ENCODE assay signal across 8 mouse cellular contexts in the genomic region with DNA sequence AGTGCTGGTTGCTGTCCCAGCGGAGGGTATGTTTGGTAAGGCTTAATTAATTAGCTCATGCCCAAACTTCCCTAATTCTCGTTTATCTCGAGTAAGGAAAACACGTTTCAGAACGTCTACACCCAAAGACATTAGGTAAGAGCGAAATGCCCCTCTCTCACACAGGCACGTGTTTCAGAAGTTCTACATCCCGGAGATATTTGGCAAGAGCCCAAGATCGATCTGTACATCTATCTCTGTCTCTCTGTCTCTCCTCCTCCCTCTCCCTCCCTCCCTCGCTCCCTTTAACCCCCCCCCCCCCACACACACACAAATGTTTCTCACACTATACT. TPM values are rescaled to one million over a fixed set of nuclear protein-coding genes. Genes with fewer than 3 reads are reported as not detected.
DNase-seq lines count a peak whose midpoint lies in the region; ATAC-seq and TF ChIP-seq lines count a peak whose summit lies in the region.

No protein-coding gene starts in this region.

- 6% methylated on average over 10 of the region's 10 CpGs for WGBS in hindbrain, embryonic 15.5 days
- WGBS in midbrain, embryonic 16.5 days = 9% methylated on average over 9 of the region's 10 CpGs

- ATAC-seq in hindbrain, embryonic 15.5 days (ENCODE audit: low FRiP score, low read depth) = no peak
- no peak for ATAC-seq in midbrain, embryonic 16.5 days

- H3K9me3 ChIP-seq in hindbrain, embryonic 15.5 days = no peaks in the 10 kb centered on the region
- no peaks in the 10 kb centered on the region for H3K9me3 ChIP-seq in midbrain, embryonic 16.5 days (replicated peaks; ENCODE audit: control insufficient read depth, low read length, poor library complexity, severe bottlenecking)

- H3K9ac ChIP-seq in hindbrain, embryonic 15.5 days = peak overlapping the region; percentile 61
- H3K9ac ChIP-seq in midbrain, embryonic 16.5 days (ENCODE audit: low read depth, low read length) = peak overlapping the region; percentile 60

- peak overlapping the region; percentile 93 for H3K4me2 ChIP-seq in hindbrain, embryonic 15.5 days
- peak overlapping the region; percentile 96 for H3K4me2 ChIP-seq in midbrain, embryonic 16.5 days (ENCODE audit: low read length)

- DNase-seq in layer of hippocampus, adult 2 months (ENCODE audit: low spot score in 2 of 2) = no peak
- DNase-seq in layer of hippocampus, adult 9-11 months = no peak
- DNase-seq in right cerebral cortex, postnatal 14 days = no peak
- DNase-seq in embryo, embryonic 9.5 days (ENCODE audit: extremely low spot score) = no peak
- DNase-seq in left cerebral cortex, adult 18-20 months (ENCODE audit: low spot score in 2 of 2) = no peak

- H3K4me3 ChIP-seq in layer of hippocampus, adult 2 months = peak overlapping the region; percentile 88
- peak overlapping the region; percentile 89 for H3K4me3 ChIP-seq in brown adipose tissue, adult 24 weeks (ENCODE audit: insufficient read depth, low read depth, low read length)
- H3K4me3 ChIP-seq in hindbrain, embryonic 15.5 days = peak overlapping the region; percentile 70
- peak overlapping the region; percentile 66 for H3K4me3 ChIP-seq in midbrain, embryonic 16.5 days (ENCODE audit: low read depth, low read length)

- no peak for TF ChIP-seq CTCF in layer of hippocampus, adult 2 months (conservative IDR thresholded peaks at IDR 0.05)

- peak overlapping the region; percentile 75; the same call in 1 of the 2 replicates for H3K27ac ChIP-seq in layer of hippocampus, adult 2 months
- peak overlapping the region; percentile 54 for H3K27ac ChIP-seq in brown adipose tissue, adult 24 weeks (replicated peaks; ENCODE audit: low read depth, low read length)
- no peak overlapping the region for H3K27ac ChIP-seq in hindbrain, embryonic 15.5 days (replicated peaks)
- no peak overlapping the region for H3K27ac ChIP-seq in midbrain, embryonic 16.5 days (ENCODE audit: low read length)

- no peaks in the 10 kb centered on the region for H3K27me3 ChIP-seq in hindbrain, embryonic 15.5 days
- H3K27me3 ChIP-seq in midbrain, embryonic 16.5 days (ENCODE audit: control insufficient read depth, insufficient read depth, low read depth, low read length) = no peaks in the 10 kb centered on the region

- 0 out of 2 replicates have a peak, but pooled peaks cover 3% of the 10 kb centered on the region for H3K36me3 ChIP-seq in hindbrain, embryonic 15.5 days
- H3K36me3 ChIP-seq in midbrain, embryonic 16.5 days (ENCODE audit: control insufficient read depth, insufficient read depth, low read length) = 0 out of 2 replicates have a peak, but pooled peaks cover 2% of the 10 kb centered on the region

- no peaks in the 10 kb centered on the region; the same call in 1 of the 2 replicates for H3K4me1 ChIP-seq in brown adipose tissue, adult 24 weeks (ENCODE audit: control insufficient read depth, insufficient read depth, insufficient read length, low read length)
- peaks cover 16% of the 10 kb centered on the region for H3K4me1 ChIP-seq in hindbrain, embryonic 15.5 days (replicated peaks)
- peaks cover 16% of the 10 kb centered on the region for H3K4me1 ChIP-seq in midbrain, embryonic 16.5 days (ENCODE audit: control insufficient read depth, insufficient read depth, low read length)

RNA-seq across cellular contexts. Expression of a gene that starts 0.6 kb away (rescaled TPM):
- 10 to 100 TPM; 11.8 to 12.7 TPM for total RNA-seq in layer of hippocampus, adult 2 months (2021)
- 3.5 and 4.6 TPM in 2 replicates for polyA plus RNA-seq in brown adipose tissue, adult 24 weeks (2012; ENCODE audit: insufficient read depth, insufficient read length, missing spikeins)
- polyA plus RNA-seq in hindbrain, embryonic 15.5 days (2015; fragmentation: Nextera tagmentation; extraction: Ambion mirVana) = 8.1 and 8.2 TPM in 2 replicates
- 6.6 and 9.7 TPM in 2 replicates for polyA plus RNA-seq in midbrain, embryonic 16.5 days (2015; fragmentation: Nextera tagmentation; extraction: Ambion mirVana)
- total RNA-seq in left cerebral cortex, adult 18-20 months (2021) = 10 to 100 TPM; 10.7 to 11.9 TPM

RNA-seq across cellular contexts. Expression of a gene that starts 2.1 kb away (rescaled TPM):
- 1 to 10 TPM; 4.9 to 5.0 TPM for total RNA-seq in layer of hippocampus, adult 2 months (2021)
- not detected in 2 replicates for polyA plus RNA-seq in brown adipose tissue, adult 24 weeks (2012; ENCODE audit: insufficient read depth, insufficient read length, missing spikeins)
- 5.5 and 6.0 TPM in 2 replicates for polyA plus RNA-seq in hindbrain, embryonic 15.5 days (2015; fragmentation: Nextera tagmentation; extraction: Ambion mirVana)
- 8.8 and 9.4 TPM in 2 replicates for polyA plus RNA-seq in midbrain, embryonic 16.5 days (2015; fragmentation: Nextera tagmentation; extraction: Ambion mirVana)
- total RNA-seq in left cerebral cortex, adult 18-20 months (2021) = 1 to 10 TPM; 1.6 to 2.0 TPM

RNA-seq across cellular contexts. Expression of a gene that starts 27.5 kb away (rescaled TPM):
- total RNA-seq in layer of hippocampus, adult 2 months (2021) = not detected
- not detected in 2 replicates for polyA plus RNA-seq in brown adipose tissue, adult 24 weeks (2012; ENCODE audit: insufficient read depth, insufficient read length, missing spikeins)
- polyA plus RNA-seq in hindbrain, embryonic 15.5 days (2015; fragmentation: Nextera tagmentation; extraction: Ambion mirVana) = not detected in 2 replicates
- 0.13 and 0.14 TPM in 2 replicates for polyA plus RNA-seq in midbrain, embryonic 16.5 days (2015; fragmentation: Nextera tagmentation; extraction: Ambion mirVana)
- total RNA-seq in left cerebral cortex, adult 18-20 months (2021) = not detected

RNA-seq across cellular contexts. Expression of a gene that starts 50.3 kb away (rescaled TPM):
- 1 to 10 TPM; 3.0 to 3.4 TPM for total RNA-seq in layer of hippocampus, adult 2 months (2021)
- polyA plus RNA-seq in brown adipose tissue, adult 24 weeks (2012; ENCODE audit: insufficient read depth, insufficient read length, missing spikeins) = 0.33 and 1.7 TPM in 2 replicates
- 8.0 TPM in 2 replicates for polyA plus RNA-seq in hindbrain, embryonic 15.5 days (2015; fragmentation: Nextera tagmentation; extraction: Ambion mirVana)
- 6.0 and 6.5 TPM in 2 replicates for polyA plus RNA-seq in midbrain, embryonic 16.5 days (2015; fragmentation: Nextera tagmentation; extraction: Ambion mirVana)
- total RNA-seq in left cerebral cortex, adult 18-20 months (2021) = 1 to 10 TPM; 3.5 to 4.0 TPM

Comparison
In these comparisons a context has a peak if more than half of its experiments do, and no peak if none do; other contexts are left out.
1. H3K27ac ChIP-seq: peak in layer of hippocampus, adult 2 months (single experiment) and brown adipose tissue, adult 24 weeks (single experiment); none in hindbrain, embryonic 15.5 days (single experiment) and midbrain, embryonic 16.5 days (single experiment).
2. Peak in every context shown above with its lines, with median percentiles within 50 percentile points of each other: H3K4me3 ChIP-seq.